Mouse (Mus musculus): ENCODE measurements around the gene Ppard. TPM values are rescaled to one million over a fixed set of nuclear protein-coding genes. Genes with fewer than 3 reads are reported as not detected.

The Ppard gene
- polyA plus RNA-seq, 1 experiment = 27.1 TPM

- H3K27ac ChIP-seq (ENCODE audit: insufficient read depth, low read length) = no peak overlapping the region
- TF ChIP-seq POLR2A (IDR thresholded peaks at IDR 0.05; ENCODE audit: borderline replicate concordance, insufficient read depth, low read length) = no peak
- TF ChIP-seq CTCF (IDR thresholded peaks at IDR 0.05; ENCODE audit: borderline replicate concordance, insufficient read depth, low read depth, low read length) = peak; percentile 39; the same call in 1 of the 2 replicates
- H3K4me3 ChIP-seq (replicated peaks; ENCODE audit: insufficient read depth, low read depth, low read length) = no peak overlapping the region
- no peak for DNase-seq
- H3K27me3 ChIP-seq (ENCODE audit: control insufficient read depth, insufficient read depth, low read length) = no peaks in the 10 kb centered on the region
- 86% methylated on average over 16 of the region's 16 CpGs for WGBS
- H3K4me1 ChIP-seq (ENCODE audit: control insufficient read depth, insufficient read depth, low read length) = peaks cover 14% of the 10 kb centered on the region
Measured at GRCm38 (mm10) chr17:28259890-28260542, 27.5 kb downstream of the Ppard start.

- H3K4me1 ChIP-seq (ENCODE audit: control insufficient read depth, insufficient read depth, low read length) = peaks cover 14% of the 10 kb centered on the region
- TF ChIP-seq POLR2A (IDR thresholded peaks at IDR 0.05; ENCODE audit: borderline replicate concordance, insufficient read depth, low read length) (no peak), CTCF (IDR thresholded peaks at IDR 0.05; ENCODE audit: borderline replicate concordance, insufficient read depth, low read depth, low read length) (no peak)
- 88% methylated on average over 9 of the region's 9 CpGs for WGBS
Measured at GRCm38 (mm10) chr17:28260543-28260909, 28.0 kb downstream of the Ppard start.

DNA sequence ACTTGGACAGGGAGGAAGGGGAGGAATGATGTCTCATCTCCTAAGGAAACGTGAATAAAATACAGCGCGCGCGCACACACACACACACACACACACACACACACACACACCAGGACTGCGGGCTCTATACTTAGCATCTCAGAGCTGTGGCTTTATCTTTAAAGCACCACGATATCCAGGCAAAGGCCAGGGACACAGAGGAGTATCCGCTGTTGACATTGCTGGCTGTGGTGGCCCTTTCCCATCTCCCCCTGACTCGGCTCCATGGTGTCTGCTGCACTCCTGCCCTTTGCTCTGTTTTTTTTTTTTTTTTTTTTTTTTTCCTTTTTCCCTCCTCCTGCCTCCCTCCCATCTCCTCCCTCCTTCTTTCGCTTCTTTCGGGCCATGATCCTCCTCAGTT, 29.3 kb downstream of the Ppard start:
- Histone ChIP-seq H3K27me3 (ENCODE audit: control insufficient read depth, insufficient read depth, low read length) (no peaks in the 10 kb centered on the region), H3K4me1 (ENCODE audit: control insufficient read depth, insufficient read depth, low read length) (peaks cover 5% of the 10 kb centered on the region), H3K27ac (ENCODE audit: insufficient read depth, low read length) (no peak overlapping the region), H3K4me3 (replicated peaks; ENCODE audit: insufficient read depth, low read depth, low read length) (no peak overlapping the region)
- WGBS = 82% methylated on average over 11 of the region's 11 CpGs
- no peak for TF ChIP-seq CTCF (IDR thresholded peaks at IDR 0.05; ENCODE audit: borderline replicate concordance, insufficient read depth, low read depth, low read length)
- no peak for TF ChIP-seq POLR2A (IDR thresholded peaks at IDR 0.05; ENCODE audit: borderline replicate concordance, insufficient read depth, low read length)
- no peak for DNase-seq

More at GRCm38 (mm10) chr17:28260543-28260909, 28.0 kb downstream of the Ppard start:
- no peaks in the 10 kb centered on the region for H3K27me3 ChIP-seq (ENCODE audit: control insufficient read depth, insufficient read depth, low read length)
- H3K27ac ChIP-seq (ENCODE audit: insufficient read depth, low read length) = no peak overlapping the region
- H3K4me3 ChIP-seq (replicated peaks; ENCODE audit: insufficient read depth, low read depth, low read length) = no peak overlapping the region
- no peak for DNase-seq

DNA sequence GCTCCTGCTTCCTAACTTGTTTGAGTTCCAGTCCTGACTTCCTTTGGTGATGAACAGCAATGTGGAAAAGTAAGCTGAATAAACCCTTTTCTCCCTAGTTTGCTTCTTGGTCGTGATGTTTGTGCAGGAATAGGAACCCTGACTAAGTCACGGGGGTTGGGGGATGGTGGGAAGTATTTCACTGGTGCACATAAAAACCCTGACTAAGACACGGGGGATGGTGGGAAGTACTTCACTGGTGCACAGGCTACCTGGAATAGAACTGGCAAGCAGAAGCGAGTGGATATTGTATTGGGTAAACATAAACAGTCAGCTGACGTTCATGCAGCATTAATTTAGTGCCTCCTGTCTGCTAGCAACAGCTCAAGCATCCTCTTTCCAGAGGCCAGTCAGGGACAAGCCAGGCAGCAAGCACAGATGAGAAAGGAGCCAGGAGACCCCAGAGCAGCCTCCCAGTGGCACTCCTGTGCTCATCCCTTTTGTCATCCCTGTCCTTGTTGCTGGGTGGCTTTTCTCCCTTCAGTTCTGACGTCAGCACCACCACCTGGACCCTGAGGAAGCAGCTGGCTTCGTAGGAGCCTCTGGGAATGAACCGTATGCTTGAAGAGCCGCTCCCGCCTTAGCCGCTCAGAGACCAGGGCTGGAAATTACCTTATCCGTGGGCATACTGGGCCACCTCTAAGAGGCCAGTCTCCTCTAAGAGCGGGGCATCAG, 30.8 kb downstream of the Ppard start:
- no peak for TF ChIP-seq POLR2A (IDR thresholded peaks at IDR 0.05; ENCODE audit: borderline replicate concordance, insufficient read depth, low read length)
- TF ChIP-seq CTCF (IDR thresholded peaks at IDR 0.05; ENCODE audit: borderline replicate concordance, insufficient read depth, low read depth, low read length) = no peak
- Histone ChIP-seq H3K27ac (ENCODE audit: insufficient read depth, low read length) (no peak overlapping the region), H3K4me3 (replicated peaks; ENCODE audit: insufficient read depth, low read depth, low read length) (no peak overlapping the region), H3K4me1 (ENCODE audit: control insufficient read depth, insufficient read depth, low read length) (no peaks in the 10 kb centered on the region; the same call in 1 of the 2 replicates), H3K27me3 (ENCODE audit: control insufficient read depth, insufficient read depth, low read length) (no peaks in the 10 kb centered on the region)
- 59% methylated on average over 13 of the region's 13 CpGs for WGBS
- DNase-seq = no peak

DNA sequence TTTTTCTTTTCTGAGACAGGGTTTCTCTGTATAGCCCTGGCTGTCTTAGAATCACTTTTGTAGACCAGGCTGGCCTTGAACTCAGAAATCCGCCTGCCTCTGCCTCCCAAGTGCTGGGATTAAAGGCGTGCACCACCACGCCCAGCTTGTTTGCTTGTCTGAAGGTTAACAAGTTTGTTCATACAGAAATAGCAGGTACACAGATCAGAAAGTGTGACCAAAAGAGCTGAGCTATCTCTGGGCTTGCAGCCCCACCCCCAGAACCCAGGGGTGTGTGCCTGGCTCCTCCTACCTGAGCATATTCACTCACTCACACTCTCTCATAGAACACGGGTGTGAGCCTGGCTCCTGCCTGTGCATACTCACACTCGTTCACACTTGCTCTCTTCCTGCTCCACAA, 34.8 kb downstream of the Ppard start:
- Histone ChIP-seq H3K27ac (ENCODE audit: insufficient read depth, low read length) (no peak overlapping the region), H3K27me3 (ENCODE audit: control insufficient read depth, insufficient read depth, low read length) (no peaks in the 10 kb centered on the region), H3K4me3 (replicated peaks; ENCODE audit: insufficient read depth, low read depth, low read length) (no peak overlapping the region), H3K4me1 (ENCODE audit: control insufficient read depth, insufficient read depth, low read length) (peaks cover 10% of the 10 kb centered on the region)
- DNase-seq = no peak
- TF ChIP-seq CTCF (IDR thresholded peaks at IDR 0.05; ENCODE audit: borderline replicate concordance, insufficient read depth, low read depth, low read length) (no peak), POLR2A (IDR thresholded peaks at IDR 0.05; ENCODE audit: borderline replicate concordance, insufficient read depth, low read length) (no peak)
- 91% methylated on average over 5 of the region's 5 CpGs for WGBS

GRCm38 (mm10) chr17:28270165-28270564, 37.7 kb downstream of the Ppard start:
- H3K4me1 ChIP-seq (ENCODE audit: control insufficient read depth, insufficient read depth, low read length) = peaks cover 20% of the 10 kb centered on the region
- no peak for DNase-seq
- no peak for TF ChIP-seq CTCF (IDR thresholded peaks at IDR 0.05; ENCODE audit: borderline replicate concordance, insufficient read depth, low read depth, low read length)
- no peak for TF ChIP-seq POLR2A (IDR thresholded peaks at IDR 0.05; ENCODE audit: borderline replicate concordance, insufficient read depth, low read length)
- no peaks in the 10 kb centered on the region for H3K27me3 ChIP-seq (ENCODE audit: control insufficient read depth, insufficient read depth, low read length)
- H3K27ac ChIP-seq (ENCODE audit: insufficient read depth, low read length) = no peak overlapping the region
- H3K4me3 ChIP-seq (replicated peaks; ENCODE audit: insufficient read depth, low read depth, low read length) = no peak overlapping the region
- 89% methylated on average over 13 of the region's 13 CpGs for WGBS

DNA sequence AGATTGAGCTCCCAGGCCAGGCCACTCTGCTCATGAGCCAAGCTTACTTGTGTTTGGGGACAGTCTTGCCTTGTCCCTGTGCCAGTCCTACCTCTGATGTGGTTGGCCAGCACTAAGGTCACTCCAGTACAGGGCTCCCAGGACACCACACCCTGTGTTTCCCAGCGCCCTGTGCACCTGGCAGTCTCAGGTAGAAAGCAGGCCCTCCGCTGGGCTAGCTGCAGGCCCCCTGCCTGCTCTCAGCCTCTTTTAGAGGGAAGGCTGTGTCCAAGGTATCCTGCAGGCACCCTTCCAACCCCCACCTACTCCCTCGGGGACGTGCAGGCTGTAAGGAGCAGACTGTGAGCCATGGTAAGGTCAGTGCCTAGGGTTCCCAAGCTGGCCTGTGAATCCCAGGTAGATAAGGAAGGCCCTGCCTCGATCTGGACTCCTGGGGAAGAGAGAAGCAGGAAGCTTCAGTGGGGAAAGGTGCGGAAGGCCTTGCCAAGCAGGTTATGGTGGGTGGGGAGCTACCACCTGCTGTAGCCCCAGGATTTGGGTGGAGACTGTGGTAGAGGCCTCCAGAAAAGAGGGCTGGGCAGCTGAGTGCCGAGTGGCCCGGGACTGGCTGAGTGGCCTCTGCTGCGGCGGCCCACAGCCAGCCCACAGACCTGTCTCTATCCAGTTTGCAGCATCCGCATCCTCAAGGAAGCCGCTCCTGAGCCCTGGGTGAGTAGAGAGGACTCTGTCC, 39.2 kb downstream of the Ppard start:
- 56% methylated on average over 12 of the region's 12 CpGs for whole genome bisulfite sequencing
- no peak overlapping the region for H3K4me3 ChIP-seq (replicated peaks; ENCODE audit: insufficient read depth, low read depth, low read length)
- H3K27me3 ChIP-seq (ENCODE audit: control insufficient read depth, insufficient read depth, low read length) = no peaks in the 10 kb centered on the region
- peaks cover 20% of the 10 kb centered on the region for H3K4me1 ChIP-seq (ENCODE audit: control insufficient read depth, insufficient read depth, low read length)
- DNase-seq = no peak
- no peak for TF ChIP-seq CTCF (IDR thresholded peaks at IDR 0.05; ENCODE audit: borderline replicate concordance, insufficient read depth, low read depth, low read length)
- no peak for TF ChIP-seq POLR2A (IDR thresholded peaks at IDR 0.05; ENCODE audit: borderline replicate concordance, insufficient read depth, low read length)
- H3K27ac ChIP-seq (ENCODE audit: insufficient read depth, low read length) = no peak overlapping the region
